Mouse (Mus musculus) left cerebral cortex, adult 2 months (tissue): Measurements from ENCODE around the gene Gm10230. TPM values are rescaled to one million over a fixed set of nuclear protein-coding genes. Genes with fewer than 3 reads are reported as not detected.
"Not testable (repeated sequence)": the region's sequence is repeated elsewhere in the genome, so short reads cannot be mapped to it uniquely, and the experiment has no call there.

Source experiments
- DNase-seq, 2 experiments: peaks; one replicate each; pipeline ENCODE4 v3.0.0; 2021 to 2022; ENCODE audit warnings: low spot score in 2 of 2, mixed read lengths in 1 of 2; ENCODE audit errors: extremely low spot score in 1 of 2
- H3K27ac ChIP-seq: fragments of 200-600 bp; 2 replicates; pipeline ENCODE4 v1.8.1; 2022
- H3K4me3 ChIP-seq: fragments of 200-600 bp; 2 replicates; pipeline ENCODE4 v1.8.1; 2022
- intact Hi-C: fragments of 180-260 bp; cut with DNase I; formaldehyde crosslinking; loops from one replicate; pipeline ENCODE4 v1.15.1; 2025
- long read RNA-seq, 2 experiments: library from polyadenylated mRNA; stranded (forward); transcript quantifications; one replicate each; pipeline ENCODE4 v2.0.0; 2021; ENCODE audit warnings: borderline mapping rate in 2 of 2
- microRNA-seq, 2 experiments: library from miRNA; unstranded; fragments of <30 nt; microRNA quantifications; one replicate each; pipeline ENCODE4 v1.2.0; 2021
- total RNA-seq, 2 experiments: library from RNA; stranded (reverse); gene quantifications; 2 replicates each; pipeline ENCODE4 v1.2.3; 2021

Gm10230 gene
- total RNA-seq: not detected
- long read RNA-seq, experiment 1: 0 reads
- long read RNA-seq, experiment 2: 0 reads

- H3K4me3 ChIP-seq, DNase-seq, intact Hi-C loops, H3K27ac ChIP-seq: not testable (repeated sequence)
Observed at GRCm38 (mm10) chrX:27494782-27495181, at the start of gene Gm10230. TSS of gene Gm10230 (minus strand) at chrX:27494882.

Small RNA genes within 50 kb of the gene (microRNA-seq; reads per million reads assigned to microRNA genes)
- 0 reads per million in 2 experiments for gene Gm44452
